Mouse (Mus musculus): ENCODE data around the gene Uspl1.

Uspl1 gene

DNA sequence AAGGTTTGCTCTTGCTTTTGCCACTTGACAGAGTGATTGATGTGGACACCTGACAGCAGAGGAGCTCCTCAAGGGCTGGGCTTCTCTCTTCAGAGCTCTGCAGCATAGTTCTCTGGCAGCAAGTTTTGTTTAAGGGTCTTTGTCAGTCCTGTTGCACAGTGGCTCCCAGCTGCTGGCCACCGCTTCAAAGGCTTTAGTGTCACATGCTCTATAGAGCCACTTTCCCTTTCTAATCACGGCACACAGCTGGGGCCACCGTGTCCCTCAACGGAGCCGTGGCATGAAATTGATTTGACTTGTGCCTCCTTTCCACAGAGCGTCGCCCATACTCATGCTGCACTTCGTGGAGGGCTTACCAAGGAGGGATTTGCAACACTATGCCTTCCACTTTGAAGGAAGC is 25.2 kb downstream of the Uspl1 start:
- no peak for DNase-seq (ENCODE audit: low spot score in 2 of 2)

DNA sequence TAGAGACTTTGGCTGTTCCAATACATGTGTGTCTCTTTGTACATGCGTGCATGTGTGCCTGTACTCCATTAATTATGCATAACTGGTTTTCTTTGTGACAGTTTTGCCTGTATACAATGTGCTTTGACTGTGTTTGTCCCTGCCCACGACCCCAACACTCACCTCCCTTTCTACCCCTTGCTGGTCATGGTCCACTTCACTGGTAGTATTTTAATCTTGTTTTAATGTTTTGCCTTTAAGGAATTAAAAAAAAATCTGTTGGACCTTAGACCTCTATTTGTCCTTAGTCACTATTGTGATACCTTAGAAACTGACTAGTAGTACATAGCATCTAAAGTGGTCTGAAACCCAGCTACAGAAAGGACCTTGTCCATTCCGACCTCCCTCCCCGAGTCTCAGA is 26.9 kb downstream of the Uspl1 start:
- no peak for DNase-seq (ENCODE audit: low spot score in 2 of 2)

DNA sequence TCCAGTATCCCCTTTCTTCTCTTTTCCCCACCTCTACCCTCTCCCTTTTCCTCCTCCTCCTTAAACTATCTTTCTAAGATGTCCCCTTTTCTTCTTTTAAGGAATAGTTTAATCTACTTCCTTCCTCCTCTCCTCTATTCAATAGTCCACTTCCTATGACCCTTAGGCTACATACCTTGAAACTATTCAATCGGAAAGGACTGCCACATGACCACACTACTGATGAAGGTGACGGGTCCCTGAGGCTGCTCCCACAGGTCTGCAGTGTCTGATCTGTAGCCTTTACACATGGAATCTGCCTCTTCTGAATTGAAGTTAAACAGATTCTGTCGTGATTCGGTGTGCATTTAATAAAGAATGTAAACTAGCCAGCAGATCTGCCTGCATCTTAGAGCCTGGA is 28.7 kb downstream of the Uspl1 start:
- no peak for DNase-seq (ENCODE audit: low spot score in 2 of 2)

DNA sequence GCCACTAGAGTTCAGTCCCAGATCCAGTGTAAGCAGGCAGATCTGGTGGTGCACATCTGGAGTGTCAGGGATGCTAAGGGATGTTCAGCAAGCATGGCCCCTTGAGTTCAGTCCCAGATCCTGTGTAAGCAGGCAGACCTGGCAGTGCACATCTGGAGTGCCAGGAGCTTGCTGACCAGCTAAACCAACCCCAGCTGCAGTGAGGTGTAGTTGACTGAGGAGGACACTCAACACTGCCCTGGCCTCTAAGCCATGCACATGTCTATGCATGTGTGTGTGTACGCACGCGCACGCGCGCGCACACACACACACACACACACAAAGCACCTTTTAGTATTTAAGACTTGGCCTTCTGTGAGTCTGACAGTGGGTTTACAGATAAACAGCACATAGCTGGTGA is 31.4 kb downstream of the Uspl1 start:
- no peak for DNase-seq (ENCODE audit: low spot score in 2 of 2)

DNA sequence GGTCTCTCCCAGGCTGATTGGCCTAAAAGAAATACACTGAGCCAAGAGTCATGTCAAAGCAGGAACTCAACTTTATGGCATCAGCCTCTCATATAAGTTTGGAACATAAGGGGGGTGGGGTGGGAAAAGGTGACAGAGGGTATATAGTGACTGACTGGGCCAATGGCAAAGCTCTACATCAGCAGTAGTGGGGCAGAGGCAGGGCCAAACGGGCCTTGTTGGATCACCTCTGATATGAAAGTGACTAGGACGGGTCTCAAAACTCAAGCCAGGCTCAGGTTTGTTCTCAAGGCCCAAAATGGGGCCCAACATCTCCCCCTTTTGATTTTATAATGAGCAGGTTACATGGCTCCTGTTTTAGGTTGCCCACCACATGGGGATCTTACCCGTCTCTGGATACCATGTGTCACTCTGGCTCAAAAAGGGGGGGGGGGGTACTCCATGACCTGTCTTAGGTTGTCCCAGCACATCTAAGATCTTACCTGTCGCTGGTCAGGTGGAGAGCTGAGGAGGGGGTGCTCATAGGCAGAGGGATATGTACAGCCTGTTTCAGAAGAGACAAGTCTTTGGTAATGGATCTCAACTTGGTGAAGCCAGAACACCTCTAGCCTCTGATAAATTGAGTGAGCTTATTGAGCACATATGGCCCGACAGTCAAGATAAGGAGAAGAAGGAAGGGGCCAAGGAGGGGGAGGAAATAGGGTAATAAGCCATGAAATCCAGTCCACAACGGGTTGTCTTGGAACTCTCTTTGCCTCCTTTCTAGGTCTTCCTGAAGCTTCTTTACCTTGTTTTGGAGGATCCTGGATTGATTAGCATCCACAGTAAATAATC is 33.6 kb downstream of the Uspl1 start:
- no peak for DNase-seq (ENCODE audit: low spot score in 2 of 2)

DNA sequence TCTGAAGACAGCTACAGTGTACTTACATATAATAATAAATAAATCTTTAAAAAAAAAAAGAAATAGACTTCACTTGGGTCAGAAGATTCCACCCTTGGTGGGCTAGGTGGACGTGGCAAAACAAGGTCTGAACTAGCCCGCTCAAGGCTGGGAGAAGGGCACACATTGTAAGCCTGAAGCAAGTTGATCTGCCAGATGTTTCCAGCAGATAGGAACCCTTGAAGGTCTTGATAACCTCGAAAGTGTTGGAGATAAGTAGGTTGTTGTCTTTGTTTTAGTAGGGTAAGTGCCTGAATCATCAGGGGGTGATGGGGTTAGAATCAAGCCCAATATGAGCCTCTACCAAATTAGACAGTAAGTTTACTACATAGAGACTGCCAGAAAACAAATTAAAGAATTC is 35.3 kb downstream of the Uspl1 start:
- no peak for DNase-seq (ENCODE audit: low spot score in 2 of 2)

DNA sequence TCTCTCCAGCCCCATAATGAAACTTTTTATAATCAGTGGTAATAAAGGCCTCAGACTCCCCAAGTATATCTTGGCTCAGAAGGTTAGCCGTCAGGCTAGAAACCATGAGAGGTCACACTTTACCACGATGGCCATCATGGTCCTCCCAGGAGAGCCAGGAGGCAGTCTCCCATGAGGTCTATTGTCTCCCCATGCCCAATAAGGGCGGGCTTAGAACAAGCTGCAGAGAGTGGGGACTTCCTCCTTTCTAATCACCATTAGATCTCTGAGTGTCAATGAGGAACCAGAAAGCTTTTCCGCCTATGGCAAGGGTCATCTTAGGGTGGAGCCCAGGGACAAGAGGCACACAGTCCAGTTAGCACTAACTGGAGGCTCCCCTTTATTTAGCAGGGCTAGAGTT is 37.2 kb downstream of the Uspl1 start:
- DNase-seq (ENCODE audit: low spot score in 2 of 2): no peak

DNA sequence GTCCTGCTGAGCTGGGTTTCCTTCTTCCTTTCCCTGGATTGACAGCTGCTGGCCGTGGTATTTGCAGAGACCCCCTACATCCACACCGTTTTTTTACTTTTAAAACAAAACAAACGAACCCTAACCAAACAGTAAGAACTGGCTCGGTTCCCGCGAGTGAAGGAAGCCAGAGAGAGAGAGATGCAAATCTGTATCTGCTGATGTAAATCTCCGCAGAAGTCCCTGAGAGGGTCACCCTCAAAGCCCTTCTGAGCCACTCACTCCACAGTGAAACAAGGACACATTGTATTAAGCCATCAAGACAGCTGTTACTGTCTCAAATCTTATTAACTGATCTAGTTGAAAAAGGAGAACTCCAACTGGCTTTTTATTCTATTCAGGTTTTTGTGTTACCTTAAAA is 40.5 kb downstream of the Uspl1 start:
- DNase-seq (ENCODE audit: low spot score in 2 of 2): no peak

DNA sequence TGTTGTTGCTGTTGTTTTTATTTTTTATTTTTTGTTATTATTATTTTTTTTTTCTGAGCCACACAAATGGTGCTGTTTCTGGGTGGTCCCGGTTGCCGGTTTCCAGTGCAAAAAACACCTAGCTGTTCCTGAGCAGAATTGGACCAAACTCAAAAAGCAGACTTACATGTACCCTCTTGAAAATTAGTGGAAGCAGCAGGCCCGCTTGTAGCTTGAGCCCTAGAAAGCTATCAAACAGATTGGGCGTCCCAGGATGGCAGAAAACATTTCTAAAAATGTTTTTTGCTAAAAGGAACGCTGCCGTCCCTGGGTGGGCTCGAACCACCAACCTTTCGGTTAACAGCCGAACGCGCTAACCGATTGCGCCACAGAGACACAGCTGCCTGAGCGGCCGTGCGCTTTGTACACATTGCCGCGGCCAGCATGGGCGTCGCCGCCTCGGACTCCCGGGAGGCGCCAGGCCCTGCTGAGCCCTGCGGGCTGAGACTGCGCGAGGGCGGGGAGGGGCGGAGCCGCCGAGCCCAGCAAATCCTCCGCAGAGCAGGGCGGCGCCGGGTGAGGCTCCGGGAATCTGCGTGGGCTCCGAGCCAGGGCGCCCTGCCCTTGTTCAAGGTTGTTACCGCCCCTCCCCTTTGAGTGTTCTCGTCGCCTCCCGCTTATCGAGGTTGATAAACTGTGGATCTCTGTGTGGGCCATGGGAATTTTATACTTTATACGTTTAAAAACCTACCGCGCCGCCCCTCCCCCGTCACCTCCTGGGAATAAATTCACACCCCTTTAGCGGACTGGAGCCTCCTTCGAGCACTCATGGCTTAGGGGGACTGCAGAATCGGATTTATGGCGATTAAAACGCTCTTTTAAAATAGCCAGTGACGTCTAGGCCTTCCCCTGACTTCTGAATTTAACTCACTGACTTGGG is 44.8 kb downstream of the Uspl1 start:
- peak; percentile 98 for DNase-seq (ENCODE audit: low spot score in 2 of 2)

DNA sequence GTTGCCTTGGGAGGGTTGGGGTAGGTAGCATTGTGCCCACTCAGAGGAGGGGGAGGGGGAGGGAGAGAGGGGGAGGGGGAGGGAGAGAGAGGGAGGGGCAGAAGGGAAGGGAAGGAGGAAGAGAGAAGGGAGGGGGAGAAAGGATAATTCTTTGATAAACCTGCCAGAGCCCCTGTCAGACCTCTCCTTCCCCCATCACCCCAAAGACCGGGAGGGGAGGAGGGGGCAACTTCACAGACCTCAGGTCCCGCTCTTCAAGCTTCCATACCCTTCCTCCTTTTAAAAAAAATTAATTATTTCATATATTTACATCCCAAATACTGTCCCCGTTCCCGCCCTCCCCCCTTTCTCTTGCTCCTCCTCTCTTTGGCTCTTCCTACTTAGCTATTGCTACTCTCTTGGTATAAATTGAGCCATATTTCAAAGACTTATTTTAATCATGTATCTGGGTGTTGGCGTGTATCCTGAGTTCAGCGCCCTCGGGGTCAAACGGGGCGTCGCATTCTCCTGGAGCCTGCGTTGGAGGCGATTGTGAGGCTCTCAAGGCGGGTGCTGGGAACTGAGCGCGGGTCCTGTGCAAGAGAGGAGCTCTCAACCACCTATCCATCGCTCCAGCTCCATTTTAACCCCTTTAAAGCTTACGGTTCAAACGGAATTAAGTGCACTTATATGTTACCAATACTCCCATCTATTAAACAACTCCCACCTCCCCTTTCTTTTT is 45.6 kb downstream of the Uspl1 start:
- no peak for DNase-seq (ENCODE audit: low spot score in 2 of 2)

DNA sequence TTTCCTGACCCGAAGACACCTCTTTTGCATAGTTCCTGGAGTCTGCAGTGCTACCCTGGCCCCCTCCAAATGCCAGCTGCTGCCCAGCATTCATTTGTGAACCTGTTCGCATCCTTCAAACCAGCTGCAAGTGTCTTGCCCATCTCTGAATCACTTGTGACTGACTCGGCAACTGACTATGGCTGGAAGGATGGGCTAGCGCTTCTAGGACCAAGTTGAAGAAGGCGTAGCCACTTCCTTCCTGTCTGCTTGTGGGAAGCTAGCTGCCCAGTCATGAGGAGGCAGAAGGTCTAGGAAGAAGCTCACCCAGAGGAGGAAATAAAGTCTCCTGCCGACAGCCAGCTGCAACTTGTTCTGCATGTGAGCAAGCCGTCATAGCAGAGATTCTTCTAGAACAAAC is 50.9 kb downstream of the Uspl1 start:
- no peak for DNase-seq (ENCODE audit: low spot score in 2 of 2)

DNA sequence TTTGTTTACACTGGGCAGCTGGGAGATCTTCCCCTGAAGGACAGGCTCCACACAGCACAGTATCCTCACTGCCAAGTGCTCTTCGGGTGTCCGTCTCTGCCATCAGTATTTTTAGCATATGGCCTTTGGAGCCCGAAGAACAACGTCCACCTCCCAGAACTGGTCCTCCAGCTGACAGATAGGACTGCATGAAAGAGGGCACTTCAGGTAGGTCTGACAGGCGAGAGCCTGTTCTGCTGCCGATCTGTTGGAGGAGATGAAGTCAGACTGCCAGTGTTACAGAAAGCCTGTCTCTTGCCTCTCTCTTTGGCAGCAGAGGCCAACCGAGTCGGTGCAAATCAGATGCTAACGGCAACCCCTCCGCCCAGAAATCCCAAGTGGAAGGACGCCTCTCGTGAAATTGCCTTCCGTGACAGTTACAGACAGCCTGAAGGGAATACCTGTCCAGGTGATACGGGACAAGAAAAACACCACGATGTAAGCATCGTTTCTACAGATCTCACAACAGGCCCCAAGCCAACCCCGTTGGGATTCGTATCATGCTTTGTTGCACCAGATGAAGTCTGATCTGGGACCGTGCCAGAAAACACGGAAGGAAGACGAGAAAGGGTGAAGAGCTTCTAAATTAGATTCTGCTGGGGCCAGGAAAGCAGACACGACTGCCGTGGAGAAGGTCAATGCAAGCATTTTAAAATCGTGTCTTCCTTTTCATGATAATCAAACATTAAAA is 53.2 kb downstream of the Uspl1 start:
- DNase-seq (ENCODE audit: low spot score in 2 of 2): no peak

DNA sequence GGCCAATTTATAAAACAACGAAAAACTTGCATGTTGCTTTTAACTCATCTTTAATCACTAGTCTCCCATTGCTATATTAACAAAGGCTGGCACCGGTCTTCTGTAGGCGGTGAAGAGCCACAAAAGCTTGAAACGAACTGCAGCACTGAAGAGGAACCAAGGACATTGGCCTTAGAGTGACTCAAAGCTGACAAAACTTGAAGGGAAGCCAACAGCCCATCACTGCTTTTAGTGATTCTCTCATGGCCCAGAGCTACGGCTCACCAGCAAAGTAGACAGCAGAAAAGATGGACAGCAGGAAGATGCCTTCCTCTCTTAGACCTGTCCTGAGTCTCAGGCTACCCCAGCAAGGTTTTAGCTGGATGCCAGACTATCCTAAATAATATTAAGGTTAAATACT is 58.3 kb downstream of the Uspl1 start:
- no peak for DNase-seq (ENCODE audit: low spot score in 2 of 2)

DNA sequence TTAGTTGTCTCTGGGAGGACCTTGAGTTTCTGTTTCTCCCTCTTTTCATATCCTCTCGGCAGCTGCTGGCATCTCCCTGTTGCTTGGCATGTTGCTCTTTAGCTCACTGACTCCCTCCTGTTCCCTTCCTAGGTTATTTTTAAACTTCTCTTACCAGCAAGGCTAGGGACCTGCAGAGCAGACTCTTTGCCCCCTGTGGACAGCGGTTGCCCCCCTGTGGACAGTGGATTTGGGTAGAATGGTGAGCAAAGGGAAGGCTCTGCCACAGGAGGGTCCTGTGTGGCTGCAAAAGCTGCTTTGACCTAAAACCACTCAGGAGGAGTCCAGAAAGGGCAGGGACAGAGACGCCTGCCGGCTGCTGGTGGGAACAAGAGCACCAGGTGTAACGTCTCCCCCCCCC is 58.9 kb downstream of the Uspl1 start:
- no peak for DNase-seq (ENCODE audit: low spot score in 2 of 2)

DNA sequence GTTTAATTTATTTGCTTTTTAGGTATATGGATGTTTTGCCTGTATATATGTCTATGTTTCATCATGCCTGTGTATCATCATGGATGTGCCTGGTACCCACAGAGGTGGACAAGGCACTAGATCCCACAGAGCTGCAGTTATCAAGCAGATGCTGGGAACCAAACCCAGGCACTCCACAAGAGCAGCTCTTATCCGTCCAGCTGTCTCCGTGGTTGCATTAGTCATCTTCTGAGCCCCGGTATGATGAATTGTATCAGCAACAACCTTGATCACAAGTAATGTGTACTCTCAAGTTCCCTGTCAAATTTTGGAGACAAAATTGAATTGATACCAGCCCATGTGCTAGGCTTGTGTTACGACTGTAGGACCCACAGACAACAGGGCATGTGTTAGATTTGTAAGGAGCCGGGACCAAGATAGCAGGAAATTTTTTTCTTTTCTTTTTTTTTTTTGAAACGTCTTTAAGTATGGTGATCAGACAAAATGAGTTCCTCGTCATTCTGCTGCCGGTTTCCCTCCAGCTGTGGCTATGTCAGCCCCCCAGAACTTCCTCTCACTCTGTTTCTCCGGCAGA is 61.3 kb downstream of the Uspl1 start:
- no peak for DNase-seq (ENCODE audit: low spot score in 2 of 2)

DNA sequence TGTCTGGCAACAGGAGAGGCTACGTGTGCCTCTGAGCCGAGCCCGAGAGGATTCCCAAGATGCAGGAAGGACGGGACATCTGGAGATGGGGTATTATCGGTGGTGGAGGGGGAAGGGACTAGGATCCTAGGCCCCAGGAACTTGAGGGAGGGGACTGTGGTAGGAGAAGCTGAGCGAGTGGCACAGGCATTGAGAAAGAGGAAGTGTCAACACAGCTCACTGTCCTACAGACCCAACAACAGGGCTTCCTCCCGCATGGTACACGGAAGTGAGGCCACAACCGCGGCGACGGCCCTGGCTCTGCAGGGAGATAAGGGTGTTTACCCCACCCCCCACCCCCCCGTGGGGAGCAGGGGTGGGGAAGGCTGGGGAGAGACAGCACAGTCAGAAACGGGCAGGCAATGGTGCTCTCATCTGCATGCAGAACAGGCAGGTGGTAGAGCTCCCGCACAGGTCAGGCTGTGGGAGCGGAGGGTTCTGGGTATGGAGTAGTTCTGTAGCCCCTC is 61.9 kb downstream of the Uspl1 start:
- DNase-seq (ENCODE audit: low spot score in 2 of 2): no peak

DNA sequence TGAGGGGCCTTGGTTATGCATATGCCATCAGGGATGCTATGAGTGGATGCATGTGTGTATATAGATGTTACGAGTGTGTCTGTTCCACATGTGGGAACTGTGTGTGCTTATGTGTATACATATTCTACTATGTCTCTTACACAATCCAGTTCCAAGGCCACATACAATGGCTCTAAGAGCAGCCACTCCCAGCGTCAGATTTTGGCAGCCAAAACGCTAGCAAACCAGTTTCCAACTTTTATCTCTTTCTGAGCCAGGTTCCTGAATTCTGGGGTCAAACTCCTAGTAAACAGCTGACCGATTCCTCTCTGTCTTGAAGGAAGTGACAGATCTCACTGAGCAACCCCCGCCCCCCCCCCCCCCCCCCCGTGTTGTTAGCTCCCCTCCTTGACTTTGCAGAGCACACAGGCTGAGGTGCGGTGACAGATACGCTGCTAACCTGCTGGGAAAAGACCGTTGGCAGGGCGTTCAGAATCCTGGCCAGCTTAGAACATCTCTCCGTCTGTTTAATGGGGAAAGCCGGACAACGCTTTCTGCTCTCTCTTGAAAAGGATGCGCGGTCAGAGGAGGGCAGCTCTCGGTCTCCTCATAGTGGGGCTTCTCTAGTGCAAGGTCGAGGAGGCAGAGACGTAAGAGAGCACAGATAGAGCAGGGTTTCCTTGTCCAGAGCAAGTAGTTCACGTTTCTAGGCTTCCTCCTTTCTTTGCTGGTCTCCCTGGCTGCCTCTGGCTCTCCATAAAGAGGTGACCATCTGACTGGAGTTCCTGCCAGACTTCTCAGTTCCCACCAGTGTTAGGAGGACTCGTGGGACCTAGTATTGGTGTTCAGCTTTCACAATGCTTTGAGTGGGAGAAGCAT is 63.1 kb downstream of the Uspl1 start:
- no peak for DNase-seq (ENCODE audit: low spot score in 2 of 2)

DNA sequence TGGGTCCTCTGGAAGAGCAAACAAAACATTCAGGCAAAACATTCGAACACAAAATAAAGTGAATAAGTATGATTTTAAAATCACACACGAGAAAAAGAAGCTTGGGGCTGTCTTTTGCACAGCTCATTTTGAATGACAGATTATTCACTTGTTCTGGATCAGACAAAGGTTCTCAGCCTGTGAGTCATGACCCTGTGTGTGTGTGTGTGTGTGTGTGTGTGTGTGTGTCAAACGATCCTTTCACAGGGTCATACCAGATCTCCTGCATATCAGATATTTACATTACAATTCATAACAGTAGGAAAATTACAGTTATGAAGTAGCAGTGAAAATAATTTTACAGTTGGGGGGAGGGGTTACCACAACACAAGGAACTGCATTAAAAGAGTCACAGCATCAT is 68.2 kb downstream of the Uspl1 start:
- DNase-seq (ENCODE audit: low spot score in 2 of 2): no peak

DNA sequence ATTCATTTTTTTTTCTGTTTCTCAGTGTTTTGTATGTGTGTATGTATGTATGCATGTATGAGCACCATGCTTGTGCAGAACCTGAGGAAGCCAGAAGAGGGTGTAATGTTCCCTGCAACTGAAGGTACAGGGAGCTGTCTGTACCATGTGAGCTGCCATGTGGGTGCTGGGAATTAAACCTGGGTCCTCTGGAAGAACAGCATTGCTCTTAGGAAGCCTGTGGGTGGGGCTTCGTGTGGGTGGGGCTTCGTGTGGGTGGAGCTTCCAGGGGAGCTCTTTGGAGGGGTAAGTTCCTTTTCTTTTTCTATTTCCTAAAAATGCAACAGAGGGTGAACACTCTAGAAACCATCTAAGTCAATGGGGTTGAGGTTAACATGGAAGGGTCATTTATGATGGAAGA is 69.3 kb downstream of the Uspl1 start:
- no peak for DNase-seq (ENCODE audit: low spot score in 2 of 2)

DNA sequence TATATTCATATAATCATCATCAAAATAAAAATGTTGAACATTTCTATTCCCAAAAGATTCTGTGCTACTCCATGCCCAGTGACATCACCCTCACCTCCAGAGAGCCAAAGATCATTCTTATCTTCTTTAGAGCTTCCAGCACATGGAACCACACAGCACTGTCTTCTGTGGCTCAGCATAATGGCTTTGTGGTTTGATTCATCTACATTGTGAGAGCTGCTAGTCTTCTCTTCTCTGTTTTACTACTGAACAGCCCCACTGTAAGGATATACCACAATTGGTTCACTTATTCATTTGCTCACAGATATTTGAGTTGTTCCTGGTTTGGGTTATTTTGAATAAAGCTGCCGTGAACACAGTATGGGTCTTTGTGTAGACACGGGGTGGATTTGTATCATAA is 71.4 kb downstream of the Uspl1 start:
- DNase-seq (ENCODE audit: low spot score in 2 of 2): no peak

All from cerebellum, postnatal 4 days (tissue).